Mouse (Mus musculus) limb, embryonic 13.5 days (tissue): ENCODE results near the gene Klk1b24. TPM values are rescaled to one million over a fixed set of nuclear protein-coding genes. Genes with fewer than 3 reads are reported as not detected.
"Not testable (repeated sequence)": the region's sequence is repeated elsewhere in the genome, so short reads cannot be mapped to it uniquely, and the experiment has no call there.

Experiments used
- ATAC-seq: fragments of 200-750 bp; cut with Nextera tagmentation; 2 replicates; pipeline ENCODE4 v1.8.0; 2017; ENCODE audit warnings: low read depth, moderate number of reproducible peaks, moderate TSS enrichment; ENCODE audit not compliant: low FRiP score
- H3K27ac ChIP-seq: fragments of 300-500 bp; sonication (generic); 2 replicates; pipeline ENCODE4 v1.5.1; 2015; ENCODE audit warnings: inconsistent platforms, mild to moderate bottlenecking, moderate library complexity
- H3K27me3 ChIP-seq: fragments of 300-500 bp; sonication (generic); 2 replicates; pipeline ENCODE4 v1.6.1; 2015; ENCODE audit warnings: mild to moderate bottlenecking, inconsistent platforms
- H3K36me3 ChIP-seq: fragments of 300-500 bp; sonication (generic); 2 replicates; pipeline ENCODE4 v1.6.1; 2015; ENCODE audit warnings: inconsistent platforms, mild to moderate bottlenecking, moderate library complexity
- H3K4me1 ChIP-seq: fragments of 300-500 bp; sonication (generic); 2 replicates; pipeline ENCODE4 v1.6.1; 2015; ENCODE audit warnings: inconsistent platforms
- H3K4me2 ChIP-seq: fragments of 300-500 bp; sonication (generic); replicated peaks from 2 replicates; pipeline ENCODE4 v1.6.1; 2015; ENCODE audit warnings: inconsistent platforms, mild to moderate bottlenecking, moderate library complexity
- H3K4me3 ChIP-seq: fragments of 300-500 bp; sonication (generic); 2 replicates; pipeline ENCODE4 v1.5.1; 2015; ENCODE audit warnings: moderate library complexity, mild to moderate bottlenecking, inconsistent platforms
- H3K9ac ChIP-seq: fragments of 300-500 bp; sonication (generic); 2 replicates; pipeline ENCODE4 v1.6.1; 2015; ENCODE audit warnings: mild to moderate bottlenecking, inconsistent platforms
- H3K9me3 ChIP-seq: fragments of 300-500 bp; sonication (generic); 2 replicates; pipeline ENCODE4 v1.6.1; 2016; ENCODE audit warnings: inconsistent platforms
- WGBS: fragments of 180-500 bp; shearing (Covaris S2); methylation state at CpG from one replicate; pipeline ENCODE4 v1.1.7; 2015; 5-methylcytosine and 5-hydroxymethylcytosine counted together
- polyA plus RNA-seq: library from polyadenylated mRNA; unstranded; fragments of >200 nt; fragmentation: Nextera tagmentation; extraction: Ambion mirVana; gene quantifications from 2 replicates; pipeline ENCODE4 v1.2.1, GENCODE M21; 2015

Gene Klk1b24
- polyA plus RNA-seq, result not detected in 2 replicates

DNA sequence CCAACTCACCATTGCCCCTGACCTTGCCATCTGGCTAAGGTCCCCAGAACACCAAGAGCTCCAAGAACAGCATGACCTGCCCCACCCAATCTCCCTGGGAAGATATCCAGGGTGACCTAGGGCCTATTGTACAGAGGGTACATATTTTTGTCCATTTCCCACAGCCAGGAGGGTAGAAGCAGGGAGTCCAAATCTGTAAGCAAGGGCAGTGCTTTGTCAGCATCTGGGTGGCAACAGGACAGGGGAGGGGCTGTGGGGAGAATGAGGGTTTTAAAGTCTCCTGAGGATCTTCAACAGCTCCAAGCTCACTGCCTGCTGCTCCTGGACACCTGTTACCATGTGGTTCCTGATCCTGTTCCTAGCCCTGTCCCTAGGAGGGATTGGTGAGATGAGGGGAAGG lies at the start of gene Klk1b24:
Gene Klk1b24 (plus strand): TSS at position 301 of the 400 bp plus-strand sequence.
- not testable (repeated sequence) for H3K36me3 ChIP-seq, H3K4me3 ChIP-seq, H3K4me1 ChIP-seq, H3K27me3 ChIP-seq, H3K27ac ChIP-seq, ATAC-seq, H3K4me2 ChIP-seq, H3K9ac ChIP-seq, H3K9me3 ChIP-seq

DNA sequence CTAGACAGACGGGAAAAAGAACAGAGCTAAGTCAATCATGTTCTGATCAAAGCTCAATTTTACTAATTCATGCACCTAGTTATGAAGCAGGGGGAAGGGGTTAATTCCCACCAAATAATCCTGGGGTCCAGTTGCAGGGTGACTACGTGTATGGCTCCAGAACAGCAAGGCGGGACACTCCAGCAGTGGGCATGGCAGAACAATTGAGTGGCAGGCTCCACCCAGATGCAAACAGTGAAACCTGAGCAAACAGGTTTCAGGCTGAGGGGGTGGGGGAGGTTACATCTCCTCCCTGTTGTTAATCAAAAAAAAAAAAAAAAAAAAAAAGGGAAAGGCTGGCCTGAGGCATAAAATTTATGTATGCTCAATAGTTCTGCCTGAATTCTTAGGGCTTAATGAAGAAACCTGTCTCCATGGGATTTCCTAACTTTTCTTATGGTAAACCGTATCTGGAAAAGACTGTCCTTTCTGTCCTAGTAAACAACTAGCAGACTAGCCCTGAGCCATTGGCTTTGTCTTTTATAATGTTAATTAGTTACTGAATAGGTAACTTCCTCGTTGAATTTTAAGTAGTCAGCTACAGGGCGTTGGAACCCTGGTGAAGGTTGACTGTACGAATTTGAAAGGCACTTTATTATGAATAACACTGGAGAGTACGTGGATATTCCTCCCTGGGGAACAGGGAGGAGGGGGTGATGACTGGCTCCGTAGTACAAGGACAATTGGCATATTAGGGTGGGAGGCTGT lies 8.6 kb upstream of the Klk1b24 start:
- Histone ChIP-seq H3K4me3 (no peak overlapping the region), H3K4me1 (no peaks in the 10 kb centered on the region), H3K27me3 (no peaks in the 10 kb centered on the region), H3K36me3 (no peaks in the 10 kb centered on the region), H3K27ac (no peak overlapping the region), H3K9me3 (no peaks in the 10 kb centered on the region), H3K4me2 (no peak overlapping the region), H3K9ac (no peak overlapping the region)
- ATAC-seq, result no peak
- WGBS, result 64% methylated on average over 9 of the region's 9 CpGs

DNA sequence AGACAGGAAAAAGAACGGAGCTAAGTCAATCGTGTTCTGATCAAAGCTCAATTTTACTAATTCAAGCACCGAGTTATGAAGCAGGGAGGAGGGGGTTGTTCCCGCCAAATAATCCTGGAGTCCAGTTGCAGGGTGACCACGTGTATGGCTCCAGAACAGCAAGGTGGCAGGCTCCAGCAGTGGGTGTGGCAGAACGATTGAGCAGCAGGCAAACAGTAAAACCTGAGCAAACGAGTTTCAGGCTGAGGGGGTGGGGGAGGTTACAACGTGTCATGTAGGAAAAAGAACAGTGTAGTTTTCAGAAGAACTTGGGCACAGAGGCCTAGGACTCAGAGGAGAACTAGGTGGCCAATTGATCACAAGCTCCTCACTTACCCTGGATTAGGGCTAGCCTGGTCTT lies 1.5 kb upstream of the Klk1b24 start:
- not testable (repeated sequence) for H3K9me3 ChIP-seq, H3K4me1 ChIP-seq, H3K9ac ChIP-seq, H3K4me3 ChIP-seq, H3K27ac ChIP-seq, H3K36me3 ChIP-seq, H3K27me3 ChIP-seq, ATAC-seq, H3K4me2 ChIP-seq
- WGBS, result 45% methylated on average over 8 of the region's 8 CpGs

DNA sequence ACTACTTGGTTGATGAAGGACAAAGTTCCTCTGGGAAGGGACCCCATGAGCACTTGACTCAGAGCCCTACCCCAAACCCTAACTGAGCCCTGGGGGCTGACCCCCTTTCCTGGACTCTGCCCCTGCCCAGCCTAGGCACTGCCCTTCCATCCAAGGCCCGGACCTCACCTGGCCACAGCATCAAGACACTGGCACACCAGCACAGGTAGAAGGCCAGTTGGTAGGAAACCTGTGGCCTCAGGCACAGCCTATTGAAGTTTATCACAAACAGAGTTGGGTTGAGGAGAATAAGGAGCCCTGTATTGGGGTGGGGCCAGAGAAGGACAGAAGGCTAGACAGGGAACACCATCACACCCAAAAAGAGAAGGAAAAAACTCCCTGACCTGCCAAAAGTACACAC lies 5.4 kb downstream of the Klk1b24 start:
- 90% methylated on average over 1 of the region's 1 CpGs for WGBS
- not testable (repeated sequence) for H3K9me3 ChIP-seq, H3K27me3 ChIP-seq, H3K4me2 ChIP-seq, H3K4me3 ChIP-seq, H3K27ac ChIP-seq, H3K4me1 ChIP-seq, ATAC-seq, H3K9ac ChIP-seq, H3K36me3 ChIP-seq

DNA sequence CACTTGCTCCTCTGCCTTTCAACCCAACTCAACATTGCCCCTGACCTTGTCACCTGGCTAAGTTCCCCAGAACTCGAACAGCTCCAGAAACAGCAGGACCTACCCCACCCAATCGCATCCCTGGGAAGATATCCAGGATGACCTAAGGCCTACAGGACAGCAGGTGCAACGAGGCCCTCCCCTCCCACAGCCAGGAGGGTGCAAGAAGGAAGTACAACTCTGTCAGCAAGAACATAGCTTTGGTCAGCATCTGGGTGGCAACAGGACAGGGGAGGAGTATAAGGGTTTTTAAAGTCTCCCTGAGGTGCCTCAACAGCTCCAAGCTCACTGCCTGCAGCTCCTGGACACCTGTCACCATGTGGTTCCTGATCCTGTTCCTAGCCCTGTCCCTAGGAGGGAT lies 9.9 kb downstream of the Klk1b24 start, which contains the start of gene Klk1b3:
Gene Klk1b3 (plus strand): TSS at position 301 of the 400 bp plus-strand sequence.
- no peaks in the 10 kb centered on the region for H3K36me3 ChIP-seq
- H3K9ac ChIP-seq, result no peak within 1 kb of the TSS
- no peaks in the 10 kb centered on the region for H3K9me3 ChIP-seq
- ATAC-seq, result no peak
- no peak within 1 kb of the TSS for H3K27ac ChIP-seq
- H3K4me2 ChIP-seq, result no peak within 1 kb of the TSS
- H3K4me1 ChIP-seq, result no peaks in the 10 kb centered on the region
- H3K4me3 ChIP-seq, result no peak within 1 kb of the TSS
- WGBS, result 62% methylated on average over 3 of the region's 3 CpGs
- H3K27me3 ChIP-seq, result no peaks in the 10 kb centered on the region

DNA sequence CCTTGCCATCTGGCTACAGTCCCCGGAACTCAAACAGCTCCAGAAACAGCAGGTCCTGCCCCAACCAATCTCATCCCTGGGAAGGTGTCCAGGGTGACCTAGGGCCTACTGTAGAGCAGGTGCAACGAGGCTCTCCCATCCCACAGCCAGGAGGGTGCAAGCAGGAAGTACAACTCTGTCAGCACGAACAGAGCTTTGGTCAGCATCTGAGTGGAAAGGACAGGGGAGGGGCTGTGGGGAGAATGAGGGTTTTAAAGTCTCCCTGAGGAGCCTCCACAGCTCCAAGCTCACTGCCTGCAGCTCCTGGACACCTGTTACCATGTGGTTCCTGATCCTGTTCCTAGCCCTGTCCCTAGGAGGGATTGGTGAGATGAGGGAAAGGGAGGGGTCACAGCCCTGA lies 19.1 kb downstream of the Klk1b24 start, which contains the start of gene Klk1b4:
Gene Klk1b4 (plus strand): TSS at position 301 of the 400 bp plus-strand sequence.
- not testable (repeated sequence) for H3K4me2 ChIP-seq, H3K4me1 ChIP-seq, H3K9ac ChIP-seq, H3K27me3 ChIP-seq, H3K9me3 ChIP-seq, H3K36me3 ChIP-seq, H3K4me3 ChIP-seq, H3K27ac ChIP-seq, ATAC-seq
- WGBS, result 55% methylated on average over 3 of the region's 3 CpGs

DNA sequence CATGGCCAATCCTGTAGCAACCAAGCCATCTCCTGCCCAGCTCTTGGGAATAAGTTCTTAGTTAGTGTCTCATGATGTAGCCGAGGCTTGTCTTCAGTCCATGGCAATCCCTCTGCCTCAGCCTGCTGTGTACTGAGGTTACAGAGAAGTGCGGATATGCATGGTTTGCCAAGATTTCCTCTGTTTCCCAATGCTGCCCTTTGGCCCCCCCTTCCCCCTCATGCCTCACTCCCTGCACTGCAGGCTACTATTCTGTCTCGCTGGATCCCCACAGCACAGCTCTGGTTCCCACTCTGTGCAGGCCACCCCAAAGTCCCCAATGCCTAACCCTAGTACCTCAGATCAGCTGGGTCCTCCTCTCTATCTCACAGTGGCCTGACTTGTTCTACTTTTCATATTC lies 20.3 kb downstream of the Klk1b24 start:
- Histone ChIP-seq H3K4me1 (no peaks in the 10 kb centered on the region), H3K27ac (no peak overlapping the region), H3K9me3 (no peaks in the 10 kb centered on the region), H3K4me2 (no peak overlapping the region), H3K27me3 (no peaks in the 10 kb centered on the region), H3K9ac (no peak overlapping the region), H3K36me3 (no peaks in the 10 kb centered on the region), H3K4me3 (no peak overlapping the region)
- no peak for ATAC-seq
- WGBS, result 80% methylated on average over 3 of the region's 3 CpGs

DNA sequence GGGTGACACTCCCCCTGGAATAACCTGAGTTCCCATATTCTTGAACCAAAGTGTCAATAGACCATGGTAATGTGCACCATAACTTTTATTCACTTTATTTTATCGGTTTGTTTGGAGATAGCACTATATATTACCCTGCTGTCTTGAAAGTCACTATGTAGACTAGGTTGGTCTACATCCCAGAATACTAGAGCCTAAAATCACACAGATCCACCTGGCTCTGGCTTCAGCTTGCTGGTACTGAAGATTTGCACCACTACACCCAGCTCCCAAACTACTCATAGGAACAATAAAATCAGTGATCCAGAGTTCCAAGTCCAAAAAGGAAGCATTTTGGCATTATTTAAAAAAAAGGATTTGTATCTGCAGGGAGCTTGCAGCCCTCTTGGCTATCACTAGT lies 27.6 kb downstream of the Klk1b24 start, which contains the start of gene Klk1b5:
Gene Klk1b5 (plus strand): TSS at position 301 of the 400 bp plus-strand sequence.
- Histone ChIP-seq H3K9ac (no peak within 1 kb of the TSS), H3K4me1 (no peaks in the 10 kb centered on the region), H3K9me3 (no peaks in the 10 kb centered on the region), H3K27me3 (no peaks in the 10 kb centered on the region), H3K4me2 (no peak within 1 kb of the TSS), H3K4me3 (no peak within 1 kb of the TSS), H3K27ac (no peak within 1 kb of the TSS), H3K36me3 (no peaks in the 10 kb centered on the region)
- ATAC-seq, result no peak
- WGBS, result 81% methylated on average over 1 of the region's 1 CpGs

DNA sequence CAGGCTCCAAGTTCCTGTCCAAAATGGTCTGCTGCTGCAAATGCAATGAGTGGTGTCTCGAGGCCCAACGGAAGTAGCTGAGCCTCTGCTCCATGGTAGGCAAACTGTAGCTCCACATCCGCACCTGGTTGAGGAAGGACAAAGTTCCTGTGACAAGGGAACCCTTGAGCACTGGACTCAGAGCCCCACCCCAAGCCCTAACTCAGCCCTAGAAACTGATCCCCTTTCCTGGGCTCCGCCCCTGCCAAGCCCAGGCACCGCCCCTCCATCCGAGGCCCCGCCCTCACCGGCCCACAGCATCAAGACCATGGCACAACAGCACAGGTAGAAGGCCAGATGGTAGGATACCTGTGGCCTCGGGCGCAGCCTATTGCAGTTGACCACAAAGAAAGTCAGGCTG lies 33.6 kb downstream of the Klk1b24 start:
- not testable (repeated sequence) for H3K4me2 ChIP-seq, H3K4me3 ChIP-seq, H3K36me3 ChIP-seq, ATAC-seq, H3K9ac ChIP-seq, H3K27me3 ChIP-seq, H3K9me3 ChIP-seq, H3K4me1 ChIP-seq, H3K27ac ChIP-seq
- 78% methylated on average over 10 of the region's 10 CpGs for WGBS

DNA sequence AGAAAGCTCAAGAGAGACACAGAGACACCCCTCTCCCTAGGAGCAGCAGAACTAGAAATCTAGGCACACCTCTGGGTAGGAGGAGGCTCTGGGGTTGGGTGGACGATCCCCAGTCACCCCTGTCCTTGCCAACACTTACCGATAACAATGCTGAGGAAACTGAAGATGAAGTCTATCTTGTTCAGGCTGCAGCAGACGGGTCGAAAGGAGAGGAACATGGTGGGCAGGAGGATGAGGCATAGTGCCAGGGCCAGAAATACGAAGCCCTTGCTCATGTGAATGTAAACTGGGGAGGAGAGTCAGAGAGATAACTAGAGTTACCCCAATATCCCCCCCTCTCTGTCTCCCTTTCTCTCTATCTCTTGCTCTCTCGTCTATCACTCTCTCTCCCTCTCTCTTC lies 34.3 kb downstream of the Klk1b24 start:
- not testable (repeated sequence) for H3K27ac ChIP-seq, H3K36me3 ChIP-seq, H3K4me2 ChIP-seq, H3K4me1 ChIP-seq, H3K9ac ChIP-seq, H3K9me3 ChIP-seq, H3K4me3 ChIP-seq, H3K27me3 ChIP-seq, ATAC-seq
- WGBS, result 81% methylated on average over 6 of the region's 6 CpGs

DNA sequence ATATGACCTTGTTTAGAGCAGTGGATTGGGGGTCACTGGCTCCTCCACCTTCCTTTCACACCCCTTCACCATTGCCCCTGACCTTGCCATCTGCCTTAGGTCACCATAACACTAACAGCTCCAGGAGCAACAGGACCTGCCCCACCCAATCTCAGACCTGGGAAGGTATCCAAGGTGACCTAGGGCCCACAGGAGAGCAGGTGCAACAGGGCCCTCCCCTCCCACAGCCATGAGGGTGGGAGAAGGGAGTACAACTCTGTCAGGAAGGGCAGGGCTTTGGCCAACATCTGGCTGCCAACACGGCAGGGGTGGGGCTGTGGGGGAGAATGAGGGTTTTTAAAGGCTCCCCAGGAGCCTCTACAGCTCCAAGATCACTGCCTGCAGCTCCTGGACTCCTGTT lies 37.0 kb downstream of the Klk1b24 start, which contains the start of gene Klk1:
Gene Klk1 (plus strand): TSS at position 285 of the 400 bp plus-strand sequence.
- no peak within 1 kb of the TSS for H3K27ac ChIP-seq
- no peaks in the 10 kb centered on the region for H3K9me3 ChIP-seq
- H3K36me3 ChIP-seq, result no peaks in the 10 kb centered on the region
- no peak within 1 kb of the TSS for H3K4me2 ChIP-seq
- 40% methylated on average over 1 of the region's 1 CpGs for WGBS
- ATAC-seq, result no peak
- no peaks in the 10 kb centered on the region for H3K4me1 ChIP-seq
- H3K9ac ChIP-seq, result no peak within 1 kb of the TSS
- H3K4me3 ChIP-seq, result no peak within 1 kb of the TSS
- H3K27me3 ChIP-seq, result no peaks in the 10 kb centered on the region

DNA sequence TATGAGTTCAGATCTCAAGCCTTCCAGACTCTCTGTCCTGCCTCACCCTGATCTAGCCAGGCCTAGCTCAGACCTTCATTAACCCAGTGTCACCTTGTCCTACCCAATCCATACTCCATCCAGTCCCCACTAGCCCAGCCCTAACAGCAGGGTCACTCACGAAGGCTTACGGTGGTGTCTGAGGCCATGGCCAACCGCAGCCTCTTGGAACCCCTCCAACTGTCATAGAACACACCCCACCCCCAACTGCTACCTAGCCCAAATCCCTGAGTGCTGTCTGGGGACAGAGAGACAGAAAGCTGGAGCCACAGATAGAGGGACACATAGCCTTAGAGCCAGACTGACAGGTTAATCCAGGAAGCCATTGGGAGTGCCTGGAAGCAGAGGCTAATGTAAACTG lies 47.9 kb downstream of the Klk1b24 start, which contains the start of gene Gm36864:
Gene Gm36864 (plus strand): TSS at position 269 of the 400 bp plus-strand sequence.
- WGBS, result 77% methylated on average over 3 of the region's 3 CpGs
- Histone ChIP-seq H3K4me1 (no peaks in the 10 kb centered on the region), H3K9me3 (no peaks in the 10 kb centered on the region), H3K4me3 (no peak within 1 kb of the TSS), H3K4me2 (no peak within 1 kb of the TSS), H3K9ac (no peak within 1 kb of the TSS), H3K36me3 (no peaks in the 10 kb centered on the region), H3K27ac (no peak within 1 kb of the TSS), H3K27me3 (no peaks in the 10 kb centered on the region)
- ATAC-seq, result no peak

DNA sequence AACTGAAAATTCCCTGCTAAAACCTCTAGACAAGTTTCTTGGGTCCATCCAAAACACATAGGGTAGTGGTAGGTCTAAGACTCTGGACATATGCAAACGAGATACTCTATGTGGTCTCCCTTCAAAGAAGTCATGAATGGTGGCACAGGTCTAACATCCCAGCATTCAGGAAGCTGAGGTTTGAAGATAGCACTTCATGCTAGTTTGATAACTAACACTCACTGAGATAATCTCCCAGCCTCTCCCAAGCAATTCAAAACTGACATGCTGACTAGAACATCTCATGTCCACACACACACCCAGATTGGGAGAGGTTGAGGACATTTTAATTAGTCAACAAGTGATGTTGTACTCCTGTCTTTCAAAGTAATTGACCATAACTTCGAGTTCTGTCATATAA lies 51.9 kb downstream of the Klk1b24 start:
- H3K4me1 ChIP-seq, result no peaks in the 10 kb centered on the region
- H3K36me3 ChIP-seq, result no peaks in the 10 kb centered on the region
- 50% methylated on average over 2 of the region's 2 CpGs for WGBS
- H3K27me3 ChIP-seq, result no peaks in the 10 kb centered on the region
- H3K4me3 ChIP-seq, result no peak overlapping the region
- no peak overlapping the region for H3K4me2 ChIP-seq
- ATAC-seq, result no peak
- H3K9me3 ChIP-seq, result no peaks in the 10 kb centered on the region
- H3K9ac ChIP-seq, result no peak overlapping the region
- H3K27ac ChIP-seq, result no peak overlapping the region
